Mouse (Mus musculus) heart, embryonic 10.5 days (tissue): ENCODE results near the gene Srrm3. TPM values are rescaled to one million over a fixed set of nuclear protein-coding genes. Genes with fewer than 3 reads are reported as not detected.
A peak's percentile ranks its signal among the peaks of the same experiment; 100 is the strongest.

Source experiments
- DNase-seq: peaks from one replicate; pipeline ENCODE4 v3.0.0-alpha.2; 2017; ENCODE audit warnings: low spot score
- H3K27ac ChIP-seq: fragments of 300-500 bp; sonication (generic); 2 replicates; pipeline ENCODE4 v1.5.1; 2016; ENCODE audit warnings: mild to moderate bottlenecking
- H3K27me3 ChIP-seq: fragments of 300-500 bp; sonication (generic); 2 replicates; pipeline ENCODE4 v1.6.1; 2016; ENCODE audit warnings: mild to moderate bottlenecking; ENCODE audit not compliant: poor library complexity, insufficient read depth, severe bottlenecking
- H3K36me3 ChIP-seq: fragments of 300-500 bp; sonication (generic); 2 replicates; pipeline ENCODE4 v1.6.1; 2016; ENCODE audit warnings: mild to moderate bottlenecking, moderate library complexity
- H3K4me1 ChIP-seq: fragments of 300-500 bp; sonication (generic); 2 replicates; pipeline ENCODE4 v1.6.1; 2016; ENCODE audit warnings: mild to moderate bottlenecking
- H3K4me3 ChIP-seq: fragments of 300-500 bp; sonication (generic); 2 replicates; pipeline ENCODE4 v1.5.1; 2016; ENCODE audit warnings: mild to moderate bottlenecking, moderate library complexity
- H3K9me3 ChIP-seq: fragments of 300-500 bp; sonication (generic); 2 replicates; pipeline ENCODE4 v1.6.1; 2016; ENCODE audit warnings: mild to moderate bottlenecking, moderate library complexity
- WGBS: fragments of 180-500 bp; shearing (Covaris S2); methylation state at CpG from one replicate; pipeline ENCODE4 v1.1.7; 2016; 5-methylcytosine and 5-hydroxymethylcytosine counted together
- polyA plus RNA-seq: library from polyadenylated mRNA; unstranded; fragments of >200 nt; fragmentation: Nextera tagmentation; extraction: Ambion mirVana; gene quantifications from 2 replicates; pipeline ENCODE4 v1.2.1, GENCODE M21; 2016

Srrm3 gene
- polyA plus RNA-seq, result 0.26 TPM in 1 of 2 replicates, not detected in the other

- peak; percentile 93 for DNase-seq
- Histone ChIP-seq H3K9me3 (no peaks in the 10 kb centered on the region), H3K36me3 (no peaks in the 10 kb centered on the region), H3K4me3 (no peak within 1 kb of the TSS), H3K27ac (no peak within 1 kb of the TSS), H3K27me3 (peaks cover 29% of the 10 kb centered on the region), H3K4me1 (peaks cover 8% of the 10 kb centered on the region)
- WGBS, result 7% methylated on average over 29 of the region's 29 CpGs
These were observed at the start of gene Srrm3 for GRCm38 (mm10) chr5:135806555-135807262. Srrm3 (plus strand) TSS chr5:135806890.

DNA sequence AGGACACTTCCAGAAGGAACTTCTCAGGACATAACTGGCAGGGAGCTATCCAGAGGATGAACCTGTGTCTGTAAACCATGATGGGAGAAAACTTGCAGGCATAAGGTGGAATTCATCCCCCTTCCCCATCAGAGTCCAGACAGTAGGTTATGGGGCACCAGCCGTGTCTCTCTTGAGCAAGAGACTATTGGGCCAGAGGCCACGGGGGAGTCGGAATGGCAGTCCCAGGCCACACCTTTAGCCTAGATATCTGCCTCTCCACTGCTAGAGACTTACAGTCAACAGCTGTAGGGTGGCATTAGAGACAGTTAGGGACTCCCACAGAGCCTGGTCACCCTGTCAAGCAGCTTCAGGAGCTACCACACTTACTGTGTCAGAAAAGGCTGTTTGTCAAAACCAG, 44.8 kb upstream of the Srrm3 start:
- DNase-seq, result no peak
- H3K4me1 ChIP-seq, result no peaks in the 10 kb centered on the region
- H3K9me3 ChIP-seq, result no peaks in the 10 kb centered on the region
- 68% methylated on average over 3 of the region's 3 CpGs for WGBS
- no peak overlapping the region for H3K4me3 ChIP-seq
- H3K36me3 ChIP-seq, result no peaks in the 10 kb centered on the region
- H3K27me3 ChIP-seq, result peaks cover 19% of the 10 kb centered on the region
- H3K27ac ChIP-seq, result no peak overlapping the region

DNA sequence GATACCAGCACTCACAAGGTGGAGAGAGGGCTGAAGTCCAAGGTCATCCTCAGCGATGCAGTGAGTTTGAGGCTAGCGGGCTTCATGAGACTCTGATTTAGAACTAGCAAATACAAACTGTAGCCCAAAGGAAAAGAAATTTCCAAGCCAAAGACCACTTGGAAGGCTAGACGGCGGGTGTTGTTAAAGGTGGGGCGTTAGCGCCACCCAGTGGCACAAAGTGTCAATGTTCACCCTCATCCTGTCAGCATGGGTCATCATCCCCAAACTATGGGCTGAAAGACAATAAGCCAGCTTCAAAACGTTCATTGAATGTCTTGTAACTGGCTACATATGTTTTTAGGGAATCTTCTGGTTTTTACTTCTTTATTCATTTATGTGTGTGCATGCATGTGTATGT, 43.2 kb upstream of the Srrm3 start:
- Histone ChIP-seq H3K27ac (no peak overlapping the region), H3K36me3 (no peaks in the 10 kb centered on the region), H3K9me3 (no peaks in the 10 kb centered on the region), H3K4me1 (no peaks in the 10 kb centered on the region), H3K27me3 (peaks cover 24% of the 10 kb centered on the region), H3K4me3 (no peak overlapping the region)
- DNase-seq, result peak; percentile 87
- WGBS, result 7% methylated on average over 7 of the region's 7 CpGs

DNA sequence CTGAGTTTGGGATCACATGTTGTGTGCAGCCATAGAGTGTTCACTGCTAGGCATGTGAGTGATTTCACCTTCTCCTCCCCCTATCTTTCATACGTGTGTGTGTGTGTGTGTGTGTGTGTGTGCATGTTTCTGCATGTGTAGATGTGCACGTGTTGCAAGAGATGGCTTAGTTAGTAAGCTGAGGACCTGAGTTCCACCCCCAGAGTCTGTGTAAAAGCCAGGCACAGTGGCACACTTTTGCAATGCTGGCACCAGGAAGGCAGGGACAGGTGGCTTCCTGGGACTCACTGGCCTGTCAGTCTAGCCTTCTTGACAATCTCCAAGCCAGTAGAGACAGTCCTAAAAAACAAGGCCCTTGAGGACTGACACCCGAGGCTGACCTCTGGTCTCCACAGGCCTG, 41.7 kb upstream of the Srrm3 start:
- no peak for DNase-seq
- Histone ChIP-seq H3K9me3 (no peaks in the 10 kb centered on the region), H3K27ac (no peak overlapping the region), H3K4me3 (no peak overlapping the region), H3K27me3 (peaks cover 24% of the 10 kb centered on the region), H3K4me1 (no peaks in the 10 kb centered on the region), H3K36me3 (no peaks in the 10 kb centered on the region)
- 53% methylated on average over 3 of the region's 3 CpGs for WGBS

GRCm38 (mm10) chr5:135772519-135772918, 34.2 kb upstream of the Srrm3 start:
- Histone ChIP-seq H3K4me3 (no peak overlapping the region), H3K36me3 (no peaks in the 10 kb centered on the region), H3K27me3 (peaks cover 5% of the 10 kb centered on the region; the same call in 1 of the 2 replicates), H3K4me1 (peaks cover 3% of the 10 kb centered on the region), H3K9me3 (no peaks in the 10 kb centered on the region), H3K27ac (no peak overlapping the region)
- WGBS, result 36% methylated on average over 3 of the region's 3 CpGs
- no peak for DNase-seq

DNA sequence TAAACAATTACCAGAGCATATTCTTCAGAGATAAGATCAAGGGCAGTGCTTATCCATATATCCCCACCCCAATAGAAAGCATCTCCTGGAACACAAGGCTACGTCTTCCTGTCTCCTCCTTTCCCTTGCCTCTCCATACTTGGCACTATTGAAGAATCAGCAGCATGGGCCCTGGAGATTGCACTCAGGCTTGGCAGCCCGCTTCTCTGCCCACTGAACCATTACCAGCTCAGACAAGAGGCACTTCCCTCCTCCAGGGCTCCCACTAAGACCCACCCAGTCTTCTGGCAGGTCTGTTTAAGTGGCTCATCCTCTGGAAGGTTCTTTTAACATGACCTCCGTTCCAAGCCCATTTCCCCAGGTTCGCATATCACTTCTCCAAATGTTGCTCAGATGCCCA, 30.1 kb upstream of the Srrm3 start:
- peaks cover 11% of the 10 kb centered on the region for H3K36me3 ChIP-seq
- no peaks in the 10 kb centered on the region for H3K27me3 ChIP-seq
- WGBS, result 71% methylated on average over 4 of the region's 4 CpGs
- H3K4me1 ChIP-seq, result peaks cover 22% of the 10 kb centered on the region
- no peak overlapping the region for H3K4me3 ChIP-seq
- H3K9me3 ChIP-seq, result no peaks in the 10 kb centered on the region
- DNase-seq, result no peak
- H3K27ac ChIP-seq, result no peak overlapping the region

GRCm38 (mm10) chr5:135777796-135778470, 28.8 kb upstream of the Srrm3 start, which contains the start of gene Styxl1:
Styxl1 (minus strand) TSS chr5:135778385.
- H3K9me3 ChIP-seq, result no peaks in the 10 kb centered on the region
- peaks cover 24% of the 10 kb centered on the region for H3K36me3 ChIP-seq
- peak within 1 kb of the TSS; percentile 91 for H3K4me3 ChIP-seq
- no peak for DNase-seq
- peak within 1 kb of the TSS; percentile 98 for H3K27ac ChIP-seq
- H3K4me1 ChIP-seq, result peaks cover 22% of the 10 kb centered on the region
- under 1% methylated on average over 45 of the region's 45 CpGs for WGBS
- no peaks in the 10 kb centered on the region for H3K27me3 ChIP-seq

DNA sequence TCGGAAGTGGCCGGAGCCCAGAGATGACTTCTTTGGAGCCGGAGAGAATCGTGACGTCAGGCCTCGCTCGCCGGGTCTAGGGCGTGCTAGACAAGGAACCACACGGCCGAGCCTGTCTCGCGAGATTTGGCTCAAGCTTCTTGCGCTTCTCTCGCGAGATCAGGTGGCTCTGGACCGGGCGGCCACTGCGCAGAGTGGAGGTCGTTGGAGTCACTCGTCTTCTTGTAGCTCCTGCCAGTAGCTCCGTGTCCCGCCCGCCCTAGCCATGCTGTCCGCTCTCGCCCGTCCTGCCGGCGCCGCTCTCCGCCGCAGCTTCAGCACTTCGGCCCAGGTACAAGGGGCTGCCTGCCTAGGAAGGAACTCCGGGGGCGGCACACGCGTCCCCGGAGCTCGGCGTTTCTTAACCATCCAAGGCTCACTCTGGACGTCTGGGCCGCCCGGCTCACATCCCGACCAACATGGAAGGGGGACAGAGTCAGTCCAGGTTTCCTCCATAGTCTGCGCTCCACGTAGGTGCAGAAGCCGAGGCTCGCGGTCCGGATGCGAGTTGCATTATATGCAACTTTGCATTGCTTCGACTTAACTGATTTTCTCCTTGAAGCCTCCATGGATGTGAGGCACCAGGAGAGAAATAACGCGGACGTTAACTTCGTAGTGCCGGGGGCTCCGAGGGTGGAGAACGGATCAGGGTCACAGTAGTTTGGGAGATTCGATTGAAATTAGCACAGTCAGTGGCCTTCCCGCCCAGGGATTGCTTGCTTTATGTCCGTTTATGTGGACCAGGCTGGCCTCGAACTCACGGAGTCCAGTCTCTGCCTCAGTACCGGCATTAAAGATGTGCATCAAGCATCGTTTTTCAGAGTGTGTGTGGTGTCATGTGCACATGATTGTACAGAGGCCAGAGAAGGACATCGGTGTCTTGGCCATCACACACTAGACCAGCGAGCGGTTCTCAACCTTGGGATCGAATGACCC, 27.9 kb upstream of the Srrm3 start, which contains the start of gene Mdh2:
TSS of gene Mdh2 (plus strand) at position 10 of the 975 bp plus-strand sequence.
- peak; percentile 100 for DNase-seq
- H3K9me3 ChIP-seq, result no peaks in the 10 kb centered on the region
- WGBS, result under 1% methylated on average over 70 of the region's 70 CpGs
- peak within 1 kb of the TSS; percentile 98 for H3K27ac ChIP-seq
- H3K4me3 ChIP-seq, result peak within 1 kb of the TSS; percentile 91
- no peaks in the 10 kb centered on the region for H3K27me3 ChIP-seq
- H3K4me1 ChIP-seq, result peaks cover 22% of the 10 kb centered on the region
- peaks cover 32% of the 10 kb centered on the region for H3K36me3 ChIP-seq

GRCm38 (mm10) chr5:135780331-135780730, 26.4 kb upstream of the Srrm3 start:
- Histone ChIP-seq H3K4me1 (peaks cover 22% of the 10 kb centered on the region), H3K27me3 (no peaks in the 10 kb centered on the region), H3K36me3 (peaks cover 48% of the 10 kb centered on the region), H3K4me3 (peak overlapping the region; percentile 91; the same call in 1 of the 2 replicates), H3K9me3 (no peaks in the 10 kb centered on the region), H3K27ac (no peak overlapping the region)
- WGBS, result 88% methylated on average over 8 of the region's 8 CpGs
- no peak for DNase-seq

DNA sequence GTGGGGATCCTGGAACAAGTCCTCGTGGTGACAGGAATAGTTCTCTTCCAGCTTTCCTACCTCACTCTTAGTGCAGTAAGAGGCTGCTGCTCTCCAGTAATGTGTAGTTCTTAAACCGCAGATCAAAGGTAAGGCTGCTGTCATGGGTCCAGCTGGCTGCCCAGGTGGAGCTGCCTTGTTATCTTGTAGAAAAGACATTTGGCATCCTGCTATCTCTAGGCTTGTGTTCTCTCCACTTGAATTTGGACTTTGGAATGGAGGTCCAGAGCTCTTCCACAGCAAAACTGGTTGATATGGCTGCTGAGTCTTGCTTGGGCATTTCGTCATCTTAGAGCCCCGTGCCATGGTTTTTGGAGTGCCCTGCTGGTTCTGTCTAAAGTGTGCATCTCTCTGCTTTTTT, 23.8 kb upstream of the Srrm3 start:
- H3K9me3 ChIP-seq, result no peaks in the 10 kb centered on the region
- peaks cover 15% of the 10 kb centered on the region for H3K4me1 ChIP-seq
- H3K4me3 ChIP-seq, result no peak overlapping the region
- no peak for DNase-seq
- no peaks in the 10 kb centered on the region for H3K27me3 ChIP-seq
- no peak overlapping the region for H3K27ac ChIP-seq
- H3K36me3 ChIP-seq, result peaks cover 74% of the 10 kb centered on the region
- 86% methylated on average over 4 of the region's 4 CpGs for WGBS

DNA sequence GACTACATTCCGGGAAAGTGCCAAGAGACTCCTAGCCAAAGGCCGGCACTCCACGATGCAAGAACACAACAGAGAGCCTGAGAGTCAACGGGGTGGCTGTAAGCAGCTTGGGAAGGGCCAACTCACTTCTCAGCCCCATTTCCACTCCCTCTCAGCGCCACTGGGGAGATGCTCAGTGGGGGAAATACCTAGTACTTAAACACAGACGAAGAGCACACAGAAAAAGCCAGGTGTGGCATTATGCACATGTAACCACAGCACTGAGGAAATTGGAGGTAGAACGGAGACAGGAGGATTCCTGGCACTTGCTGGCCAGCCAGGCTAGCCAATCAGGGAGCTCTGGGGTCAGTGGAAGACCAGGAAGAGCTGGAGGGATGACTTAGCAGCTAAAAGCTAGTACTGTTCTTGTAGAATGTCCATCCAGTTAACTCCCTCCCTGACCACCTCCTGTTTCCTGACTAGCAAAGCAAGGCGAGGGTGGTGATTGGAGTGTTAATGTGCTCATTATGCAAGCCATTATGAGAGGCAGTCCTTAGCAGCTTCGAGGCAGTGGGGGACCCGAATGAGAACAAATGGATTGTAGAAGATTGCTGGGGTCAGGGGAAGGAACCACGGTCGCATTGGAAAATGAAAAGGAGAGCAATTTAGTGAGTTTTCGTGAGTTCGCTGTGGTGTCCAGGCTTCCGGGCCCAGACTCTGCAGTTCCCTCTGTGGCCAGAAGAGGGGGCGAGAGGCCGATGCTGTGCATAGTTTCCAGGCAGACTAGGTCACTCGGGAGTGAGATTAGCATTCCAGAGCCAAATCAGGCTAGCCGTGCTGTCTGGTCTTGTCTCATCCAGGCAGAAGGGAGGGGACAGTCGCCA, 12.5 kb upstream of the Srrm3 start:
- Histone ChIP-seq H3K4me1 (peaks cover 13% of the 10 kb centered on the region), H3K27me3 (no peaks in the 10 kb centered on the region), H3K27ac (peak overlapping the region; percentile 81), H3K36me3 (peaks cover 31% of the 10 kb centered on the region), H3K4me3 (peak overlapping the region; percentile 52), H3K9me3 (no peaks in the 10 kb centered on the region)
- DNase-seq, result peak; percentile 93
- WGBS, result 10% methylated on average over 20 of the region's 20 CpGs

- 12% methylated on average over 5 of the region's 5 CpGs for WGBS
- DNase-seq, result no peak
- Histone ChIP-seq H3K4me1 (peaks cover 13% of the 10 kb centered on the region), H3K9me3 (no peaks in the 10 kb centered on the region), H3K27ac (peak overlapping the region; percentile 81), H3K27me3 (no peaks in the 10 kb centered on the region), H3K4me3 (peak overlapping the region; percentile 52), H3K36me3 (peaks cover 25% of the 10 kb centered on the region)
These were observed 11.9 kb upstream of the Srrm3 start for GRCm38 (mm10) chr5:135794859-135795181.
